Mouse (Mus musculus) kidney, postnatal 4 days (tissue): Measurements from ENCODE around the gene Epb41l1.

Source experiments
- DNase-seq, 2 experiments: peaks; one replicate each; pipeline ENCODE4 v3.0.0; 2021; ENCODE audit warnings: mixed read lengths in 2 of 2

Epb41l1 gene

DNA sequence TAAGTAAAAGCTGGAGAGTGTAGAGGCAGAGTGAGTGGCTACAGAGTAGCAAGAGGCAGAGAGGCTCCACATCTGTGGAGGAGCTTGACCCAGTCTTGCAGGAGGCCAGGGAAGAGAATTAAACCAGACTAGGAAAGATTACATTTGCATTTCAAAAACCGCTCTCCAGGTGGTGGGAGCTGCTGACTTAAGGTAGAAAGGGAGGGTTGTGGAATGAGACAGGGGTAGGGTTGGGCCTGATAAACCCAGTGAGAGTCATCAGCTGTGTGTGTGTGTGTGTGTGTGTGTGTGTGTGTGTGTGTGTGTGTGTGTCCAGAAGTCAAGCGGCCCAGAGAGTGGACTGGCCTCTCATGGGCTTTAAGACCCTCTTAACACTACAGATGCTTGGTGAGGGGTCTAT, 4.9 kb downstream of the Epb41l1 start:
- no peak for DNase-seq

DNA sequence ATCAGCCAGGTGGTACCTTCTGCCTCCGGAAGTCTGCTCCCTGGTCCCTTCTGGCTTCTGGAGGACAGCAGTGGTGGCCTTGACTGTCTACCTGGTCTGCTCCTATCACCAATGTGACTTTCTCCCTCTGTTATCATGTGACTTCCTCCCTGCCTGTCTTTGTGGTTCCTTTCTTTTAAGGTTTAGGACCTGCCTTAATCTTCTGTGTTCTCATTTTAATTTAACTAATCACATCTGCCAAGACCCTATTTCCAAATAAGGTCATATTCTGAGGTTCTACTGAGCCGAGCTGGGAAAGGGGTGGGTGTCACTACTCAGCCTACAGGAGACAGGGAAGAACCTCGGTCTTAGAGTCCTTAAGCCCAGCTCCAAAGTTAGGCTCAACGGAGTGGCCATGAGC, 5.4 kb downstream of the Epb41l1 start:
- no peak for DNase-seq

- DNase-seq = peak; percentile 34 to 55
Observed at GRCm38 (mm10) chr2:156429836-156430235, 9.1 kb downstream of the Epb41l1 start.

GRCm38 (mm10) chr2:156430326-156430725, 9.6 kb downstream of the Epb41l1 start:
- DNase-seq = peak; percentile 15 to 21

GRCm38 (mm10) chr2:156431409-156431808, 10.7 kb downstream of the Epb41l1 start:
- no peak for DNase-seq

DNA sequence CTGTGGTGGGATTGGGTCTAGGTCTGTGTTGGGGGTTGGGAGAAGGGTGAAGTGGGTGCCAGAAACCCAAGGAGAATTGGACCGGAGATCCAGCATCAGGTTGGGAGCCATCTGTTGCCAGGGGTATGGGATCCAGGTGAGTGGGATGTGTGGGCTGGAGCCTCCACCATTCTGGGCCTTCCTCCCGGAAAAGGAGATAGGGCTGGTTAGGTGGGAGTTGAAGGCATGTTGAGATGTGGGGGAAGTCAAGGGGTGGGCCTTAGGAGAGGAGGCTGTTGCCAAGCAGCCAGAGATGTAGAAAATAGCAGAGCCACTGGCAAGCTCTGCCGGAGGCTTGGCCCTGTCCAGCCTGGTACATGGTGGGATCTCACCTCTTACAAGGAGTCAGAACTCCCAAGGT, 11.4 kb downstream of the Epb41l1 start:
- DNase-seq = no peak

DNA sequence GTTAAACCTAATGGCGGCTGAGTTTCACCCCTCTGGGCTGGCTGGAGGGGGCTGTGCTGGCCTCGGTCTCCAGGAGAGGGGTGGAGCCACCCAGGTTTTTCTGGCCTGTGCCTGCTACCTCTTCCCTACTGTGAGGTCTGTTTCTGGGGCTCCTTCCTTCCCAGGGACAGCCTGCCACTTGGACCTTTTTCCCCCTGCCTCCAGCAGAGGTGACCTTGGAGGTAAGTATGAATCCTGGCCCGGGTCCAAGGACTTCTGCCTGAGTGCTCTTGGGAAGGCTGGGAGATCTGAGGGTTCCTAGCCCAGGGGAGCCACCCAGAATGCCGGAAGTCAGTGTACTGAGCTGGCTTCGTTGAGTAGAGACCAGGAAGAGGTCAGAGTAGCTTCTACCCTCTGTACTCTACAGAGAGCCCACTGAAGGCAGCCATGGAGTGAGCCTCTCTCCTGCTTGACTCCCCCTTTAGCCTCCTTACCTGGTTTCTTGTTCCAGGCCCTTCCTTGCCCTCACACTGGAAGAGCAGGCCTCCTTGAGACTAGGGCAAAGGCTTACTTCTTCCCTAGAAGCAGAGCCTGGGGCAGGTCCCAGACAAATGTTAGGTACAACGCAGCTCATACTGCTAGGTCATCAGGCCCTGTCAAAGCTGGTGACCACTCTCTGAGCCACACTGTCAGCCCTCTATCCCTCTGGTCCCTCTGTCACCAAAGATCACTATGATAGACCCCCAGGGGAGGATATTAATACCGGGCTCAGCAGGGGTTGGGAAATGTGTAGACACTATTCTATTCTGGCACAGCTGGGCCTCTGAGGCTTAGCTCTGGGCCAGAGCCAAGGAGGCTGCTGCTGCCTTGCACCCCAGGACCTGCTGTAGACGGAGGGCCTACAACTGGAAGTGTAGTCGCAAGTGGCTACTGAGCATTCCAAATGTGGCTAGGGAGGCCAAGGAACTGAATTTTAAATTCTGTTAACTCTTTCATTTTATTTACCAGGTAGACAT, 12.5 kb downstream of the Epb41l1 start:
- DNase-seq = peak; percentile 78 to 87

GRCm38 (mm10) chr2:156437637-156438036, 16.9 kb downstream of the Epb41l1 start:
- DNase-seq = no peak

GRCm38 (mm10) chr2:156439666-156440462, 19.2 kb downstream of the Epb41l1 start:
- DNase-seq = peak; percentile 59 to 69

GRCm38 (mm10) chr2:156441909-156442308, 21.2 kb downstream of the Epb41l1 start:
- DNase-seq = no peak

- DNase-seq = no peak
Observed at GRCm38 (mm10) chr2:156443323-156443722, 22.6 kb downstream of the Epb41l1 start.

- DNase-seq = no peak
Observed at GRCm38 (mm10) chr2:156446489-156447035, 25.9 kb downstream of the Epb41l1 start.

GRCm38 (mm10) chr2:156447413-156448295, 26.9 kb downstream of the Epb41l1 start:
- peak; percentile 58 to 75 for DNase-seq

GRCm38 (mm10) chr2:156451225-156452148, 30.8 kb downstream of the Epb41l1 start:
- DNase-seq = no peak

GRCm38 (mm10) chr2:156452149-156452536, 31.4 kb downstream of the Epb41l1 start:
- no peak for DNase-seq

DNA sequence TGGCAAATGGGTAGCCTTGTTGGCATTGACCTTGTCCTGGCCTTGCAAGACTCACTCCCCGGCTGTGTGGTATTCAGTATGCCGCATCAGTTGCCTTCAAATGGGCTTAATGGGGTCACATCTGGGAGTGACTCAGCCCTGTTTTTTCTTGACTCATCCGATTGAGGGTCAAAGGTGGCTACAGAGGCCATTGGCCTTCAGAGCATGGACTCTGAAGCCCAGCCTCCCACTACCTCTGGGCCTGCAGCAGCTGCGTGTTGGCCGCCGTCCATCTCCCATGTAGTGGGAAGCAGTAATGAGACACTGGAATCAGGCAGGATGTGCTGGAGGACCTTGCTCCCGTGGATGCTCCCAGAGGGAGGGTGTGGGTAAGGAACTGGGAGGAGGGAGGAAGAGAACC, 33.1 kb downstream of the Epb41l1 start:
- DNase-seq = peak; percentile 71 to 82

GRCm38 (mm10) chr2:156455508-156456108, 34.9 kb downstream of the Epb41l1 start:
- no peak for DNase-seq

DNA sequence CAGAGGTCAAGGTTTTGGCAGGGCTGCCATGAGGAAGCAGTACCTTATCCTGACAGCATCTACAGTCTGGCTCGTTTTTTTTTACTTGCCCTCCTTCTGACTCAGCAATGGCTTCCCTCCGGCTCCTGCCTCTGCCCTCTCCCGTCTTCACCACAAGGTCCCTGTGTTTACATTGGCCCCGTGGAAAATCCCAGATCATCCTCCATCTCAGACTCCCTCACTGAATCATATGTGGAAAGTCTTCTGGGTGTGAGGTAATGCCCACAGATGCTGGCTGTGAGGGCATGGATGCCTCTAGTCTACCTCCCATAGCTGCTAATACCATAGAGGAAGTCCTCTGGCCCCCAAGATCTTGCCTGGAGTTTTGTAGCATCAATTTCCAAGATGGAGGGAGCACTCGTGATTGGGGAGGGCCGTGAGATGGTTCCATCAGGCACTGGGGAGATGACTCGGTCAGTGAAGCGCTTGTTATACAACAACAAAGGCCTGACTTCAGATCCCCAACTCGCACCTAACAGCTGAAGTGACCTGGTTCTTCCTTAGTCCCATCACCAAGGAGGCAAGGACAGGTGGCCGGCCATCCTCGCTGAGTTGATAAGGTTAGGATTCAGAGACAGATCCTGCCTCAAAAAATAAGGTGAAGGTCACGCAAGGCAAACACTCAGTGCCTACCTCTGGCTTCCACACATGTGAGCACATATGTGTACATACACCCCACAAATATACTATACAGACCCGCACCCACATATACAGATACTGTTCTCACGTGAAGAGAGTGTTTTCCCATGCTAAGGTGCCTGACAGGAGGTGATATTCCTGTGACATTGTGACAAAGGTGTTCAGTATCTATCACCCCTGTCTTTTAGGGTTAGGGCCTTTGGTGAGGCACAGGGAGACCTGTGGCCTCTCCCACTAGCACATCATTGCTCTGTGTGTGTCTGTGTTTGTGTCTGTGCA, 36.0 kb downstream of the Epb41l1 start:
- DNase-seq = no peak

GRCm38 (mm10) chr2:156457343-156457717, 36.6 kb downstream of the Epb41l1 start:
- peak; percentile 23 to 40 for DNase-seq
